In the genomic region with DNA sequence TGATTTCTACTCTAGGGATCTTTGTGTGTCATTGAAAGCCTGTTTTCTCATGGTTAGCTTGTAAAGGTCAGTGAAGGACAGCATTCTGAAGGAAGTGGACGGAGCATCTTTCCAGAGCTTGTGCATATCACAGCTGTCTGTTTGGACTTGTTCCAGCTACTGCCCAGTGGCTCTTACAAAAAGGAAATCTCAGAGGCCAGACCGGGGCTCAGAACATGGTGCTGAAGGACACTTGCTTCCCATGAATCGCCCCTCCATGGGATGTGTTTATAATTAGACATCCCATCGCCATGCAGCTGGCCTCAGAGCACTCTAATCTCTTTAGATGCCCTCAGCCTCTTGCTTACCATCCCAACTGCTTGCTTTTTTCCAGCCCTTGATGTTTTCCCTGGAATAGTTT, we compare ENCODE assay signal across 8 mouse cellular contexts. TPM values are rescaled to one million over a fixed set of nuclear protein-coding genes. Genes with fewer than 3 reads are reported as not detected.
DNase-seq lines count a peak whose midpoint lies in the region; ATAC-seq lines count a peak whose summit lies in the region.

No protein-coding gene starts in this region.

- ATAC-seq in cerebellum, adult (ENCODE audit: insufficient number of reproducible peaks, low FRiP score, low TSS enrichment): no peak

- peaks cover 10% of the 10 kb centered on the region for H3K36me3 ChIP-seq in forebrain, embryonic 10.5 days (replicated peaks)

- H3K27ac ChIP-seq in forebrain, embryonic 10.5 days: no peak overlapping the region

- WGBS in forebrain, embryonic 10.5 days: 90% methylated on average over 4 of the region's 4 CpGs

- H3K4me1 ChIP-seq in forebrain, embryonic 10.5 days: no peaks in the 10 kb centered on the region

- DNase-seq in cerebellum, postnatal 10 days: peak; percentile 48 to 53
- DNase-seq in testis, postnatal 14 days (ENCODE audit: low spot score): peak; percentile 34
- DNase-seq in testis, postnatal 10 days (ENCODE audit: low spot score): no peak
- peak; percentile 70 for DNase-seq in kidney, adult 9 months
- no peak for DNase-seq in forebrain, embryonic 10.5 days (ENCODE audit: extremely low spot score, low spot score)
- DNase-seq in embryo, embryonic 9.5 days (ENCODE audit: extremely low spot score): no peak
- no peak for DNase-seq in cerebellum, postnatal 4 days (ENCODE audit: low spot score in 2 of 2)

- H3K27me3 ChIP-seq in forebrain, embryonic 10.5 days (ENCODE audit: poor library complexity, severe bottlenecking): no peaks in the 10 kb centered on the region

- peaks cover 4% of the 10 kb centered on the region; the same call in 1 of the 2 replicates for H3K9me3 ChIP-seq in forebrain, embryonic 10.5 days

- H3K4me3 ChIP-seq in forebrain, embryonic 10.5 days: no peak overlapping the region

RNA-seq across cellular contexts. Expression of a gene that starts 31.4 kb away (rescaled TPM):
- 5.0 and 8.0 TPM in 2 replicates for polyA plus RNA-seq in forebrain, embryonic 10.5 days (2016; fragmentation: Nextera tagmentation; extraction: Ambion mirVana)

Comparison
In these comparisons a context has a peak if more than half of its experiments do, and no peak if none do; other contexts are left out.
1. DNase-seq: peak in cerebellum, postnatal 10 days (2 of 2), testis, postnatal 14 days (single experiment) and kidney, adult 9 months (single experiment); none in testis, postnatal 10 days (single experiment), forebrain, embryonic 10.5 days (single experiment), embryo, embryonic 9.5 days (single experiment) and cerebellum, postnatal 4 days (0 of 2).